Mouse (Mus musculus): ENCODE results near the gene Adad1. TPM values are rescaled to one million over a fixed set of nuclear protein-coding genes. Genes with fewer than 3 reads are reported as not detected.

The Adad1 gene
- total RNA-seq (2021) = not detected

DNA sequence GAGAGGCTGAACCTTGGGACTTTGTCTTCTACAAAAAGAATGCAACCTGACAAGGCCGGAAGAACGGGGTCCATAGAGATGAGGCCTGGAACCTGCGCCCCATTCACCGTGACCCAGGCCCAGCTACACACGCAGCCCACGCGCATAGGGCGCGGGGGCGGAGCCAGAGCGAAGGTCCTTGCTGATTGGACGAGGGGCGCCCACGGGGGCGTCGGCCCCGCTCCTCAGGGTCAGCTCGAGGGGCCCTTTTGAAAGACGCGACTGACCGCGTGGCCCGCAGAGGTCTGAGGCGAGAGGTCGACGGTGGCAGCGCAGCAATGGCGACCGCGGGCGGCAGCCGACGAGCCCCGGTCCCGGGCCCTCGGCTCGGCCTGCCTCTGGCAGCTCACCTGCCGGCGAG is at the start of gene Adad1:
TSS of gene Adad1 (plus strand) at position 122 of the 400 bp plus-strand sequence.
- intact Hi-C loops (cut with DNase I) = no loop called here
- no peak for DNase-seq

- intact Hi-C loops (cut with DNase I) = no loop called here
- DNase-seq = no peak
Measured at GRCm38 (mm10) chr3:37037979-37038378, 25.3 kb upstream of the Adad1 start.

- intact Hi-C loops (cut with DNase I) = no loop called here
- DNase-seq = no peak
Measured at GRCm38 (mm10) chr3:37039811-37040210, 23.5 kb upstream of the Adad1 start.

DNA sequence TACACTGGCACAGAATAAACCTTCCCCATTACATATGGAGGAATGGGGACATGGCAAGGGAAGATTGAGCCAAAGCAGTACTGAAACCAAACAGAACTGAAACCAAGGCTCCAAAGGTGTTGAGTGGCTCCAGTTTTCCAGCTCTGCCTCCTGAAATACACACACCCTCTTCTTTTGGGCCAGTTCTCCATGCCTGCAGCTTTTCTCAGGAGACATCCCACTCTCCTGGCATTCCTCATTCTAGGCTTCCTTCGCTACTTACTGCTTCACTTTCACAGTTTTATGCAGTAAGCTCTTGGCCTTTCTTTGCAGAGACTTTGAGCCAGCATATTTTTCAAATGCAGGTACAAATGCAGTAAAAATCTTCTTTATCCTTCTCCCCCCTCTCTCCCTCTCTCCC is 11.8 kb upstream of the Adad1 start:
- intact Hi-C loops (cut with DNase I) = no loop called here
- DNase-seq = no peak

GRCm38 (mm10) chr3:37073211-37073610 is 9.9 kb downstream of the Adad1 start:
- intact Hi-C loops (cut with DNase I) = loop anchor here (1.0 kb wide), 1 partner anchor 131 kb away; no protein-coding TSS in a partner anchor
- peak; percentile 56 to 62 for DNase-seq

- intact Hi-C loops (cut with DNase I) = no loop called here
Measured at GRCm38 (mm10) chr3:37084860-37085259, 21.5 kb downstream of the Adad1 start.

DNA sequence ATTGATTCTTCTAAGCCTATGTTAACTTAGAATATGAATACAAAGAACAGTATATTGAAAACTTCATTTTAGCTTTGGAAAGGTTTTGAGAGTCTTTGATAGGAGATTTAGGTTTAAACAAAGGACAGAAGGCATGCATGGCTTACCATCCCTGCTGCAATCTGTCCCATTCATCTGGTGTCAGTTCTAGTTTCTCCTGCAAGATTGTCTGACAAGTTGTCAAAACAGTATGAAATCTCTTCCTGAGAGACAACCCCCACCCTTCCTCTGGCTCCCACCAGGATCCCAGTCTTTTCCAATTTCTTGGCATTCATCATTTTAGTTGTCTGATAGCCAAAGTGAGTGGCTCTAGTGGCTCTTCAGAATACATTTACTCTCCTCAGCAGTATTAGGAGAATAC is 27.4 kb downstream of the Adad1 start:
- intact Hi-C loops (cut with DNase I) = no loop called here

More at GRCm38 (mm10) chr3:37084860-37085259, 21.5 kb downstream of the Adad1 start:
- no peak for DNase-seq

GRCm38 (mm10) chr3:37125655-37126054 is 62.3 kb downstream of the Adad1 start, which contains the start of gene Il2:
Gene Il2 (minus strand): TSS chr3:37125959.
- DNase-seq = no peak
- intact Hi-C loops (cut with DNase I) = no loop called here

More for the DNA sequence above, 27.4 kb downstream of the Adad1 start:
- no peak for DNase-seq

DNA sequence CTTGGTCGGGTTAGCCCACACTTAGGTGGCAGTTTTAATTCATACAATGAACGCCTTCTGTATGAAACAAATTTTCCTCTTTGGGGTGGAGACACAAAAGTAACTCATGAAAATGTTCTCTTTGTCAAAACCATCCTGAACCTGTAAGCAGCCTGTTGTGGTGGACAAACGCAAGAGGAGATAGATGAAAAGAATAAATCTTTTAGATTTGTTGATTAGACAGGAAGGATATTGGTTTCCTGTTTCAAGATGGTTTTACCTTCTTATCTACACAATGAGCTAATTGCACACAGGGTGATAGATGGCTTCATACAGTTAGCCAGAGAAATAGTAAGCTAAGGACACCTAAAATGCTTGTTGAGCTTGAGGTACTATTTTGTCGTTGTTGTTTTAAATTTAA is 62.8 kb downstream of the Adad1 start:
- intact Hi-C loops (cut with DNase I) = no loop called here
- no peak for DNase-seq

DNA sequence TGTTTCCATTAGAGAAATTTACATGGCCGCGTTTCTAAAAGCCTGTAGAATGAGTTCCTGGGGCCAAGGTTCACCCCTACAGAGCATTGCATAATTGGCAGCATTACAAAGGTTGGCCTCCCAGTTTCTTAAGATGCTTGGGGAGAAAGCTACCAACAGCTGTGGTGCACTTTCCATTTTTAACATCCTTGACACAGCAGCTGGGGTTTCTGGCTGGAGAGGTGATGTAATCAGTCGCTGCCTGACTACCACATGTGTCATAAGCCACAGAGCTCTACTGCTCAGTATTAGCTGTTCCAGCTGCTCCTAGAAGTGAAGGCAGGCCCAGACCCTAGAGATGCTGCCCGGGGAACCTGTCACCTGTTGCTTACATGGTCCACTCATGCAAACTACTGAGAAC is 64.9 kb downstream of the Adad1 start:
- peak; percentile 31 to 51 for DNase-seq
- intact Hi-C loops (cut with DNase I) = no loop called here

- intact Hi-C loops (cut with DNase I) = no loop called here
- DNase-seq = peak; percentile 30 to 54
Measured at GRCm38 (mm10) chr3:37129063-37129462, 65.7 kb downstream of the Adad1 start.

DNA sequence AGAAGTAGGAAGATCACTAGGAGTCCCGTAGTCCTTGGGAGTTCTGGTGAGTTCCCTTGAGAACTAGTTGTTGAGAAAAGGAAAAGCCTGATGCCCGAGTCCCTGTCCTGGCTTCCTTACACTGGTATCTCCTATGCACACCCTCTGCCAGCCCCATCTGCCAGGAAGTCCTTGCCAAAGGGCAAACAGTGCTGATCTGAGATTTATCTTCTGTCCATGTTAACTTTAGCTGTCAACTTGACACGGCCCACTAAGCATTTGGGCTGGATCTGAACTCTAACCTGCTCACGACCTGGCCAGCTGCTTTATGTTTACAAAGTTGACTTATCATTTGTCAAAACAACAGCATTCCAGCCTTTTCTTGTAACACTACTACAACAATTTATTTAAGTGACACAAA is 73.9 kb downstream of the Adad1 start:
- DNase-seq = no peak
- intact Hi-C loops (cut with DNase I) = no loop called here

DNA sequence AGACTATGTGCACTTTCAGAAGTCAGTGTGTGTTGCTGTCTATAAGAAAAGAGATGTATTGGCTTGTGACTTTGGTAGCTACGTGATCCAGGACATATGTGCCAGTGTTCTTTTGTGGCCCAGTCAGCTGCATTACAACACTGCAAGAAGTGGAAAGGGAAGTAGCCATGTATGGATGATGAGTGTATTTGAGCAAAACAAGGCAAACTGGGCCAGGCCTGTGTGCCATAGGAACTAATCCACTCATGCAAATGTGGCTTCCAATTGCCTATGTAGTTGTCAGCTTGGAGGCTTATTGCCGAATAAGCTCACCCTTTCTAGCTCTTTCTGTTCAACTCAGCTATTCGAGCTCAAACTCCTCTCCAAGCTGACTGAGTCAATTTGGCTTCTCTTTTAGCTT is 75.9 kb downstream of the Adad1 start:
- intact Hi-C loops (cut with DNase I) = no loop called here
- no peak for DNase-seq

- intact Hi-C loops (cut with DNase I) = no loop called here
- DNase-seq = no peak
Measured at GRCm38 (mm10) chr3:37140168-37140906, 77.0 kb downstream of the Adad1 start.

DNA sequence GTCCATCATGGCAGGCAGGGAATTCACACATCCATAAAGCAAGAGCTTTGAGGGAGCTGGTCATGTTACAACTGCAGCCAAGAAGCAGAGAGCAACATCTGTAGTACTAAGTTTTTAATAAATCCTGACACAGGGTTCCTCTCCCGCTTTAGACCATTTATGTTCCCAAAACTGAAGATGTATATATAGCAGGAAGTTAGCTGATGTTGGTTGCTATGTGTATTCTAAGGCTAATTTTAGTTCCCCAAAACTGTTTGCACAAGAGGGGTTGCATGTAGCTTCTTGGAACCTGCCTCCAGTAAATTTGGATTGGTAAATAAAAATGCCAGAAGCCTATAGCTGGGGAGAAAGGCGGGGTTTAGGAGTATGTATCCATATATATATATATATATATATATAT is 78.5 kb downstream of the Adad1 start:
- intact Hi-C loops (cut with DNase I) = no loop called here
- DNase-seq = no peak

GRCm38 (mm10) chr3:37144979-37145378 is 81.7 kb downstream of the Adad1 start:
- no peak for DNase-seq
- intact Hi-C loops (cut with DNase I) = no loop called here

DNA sequence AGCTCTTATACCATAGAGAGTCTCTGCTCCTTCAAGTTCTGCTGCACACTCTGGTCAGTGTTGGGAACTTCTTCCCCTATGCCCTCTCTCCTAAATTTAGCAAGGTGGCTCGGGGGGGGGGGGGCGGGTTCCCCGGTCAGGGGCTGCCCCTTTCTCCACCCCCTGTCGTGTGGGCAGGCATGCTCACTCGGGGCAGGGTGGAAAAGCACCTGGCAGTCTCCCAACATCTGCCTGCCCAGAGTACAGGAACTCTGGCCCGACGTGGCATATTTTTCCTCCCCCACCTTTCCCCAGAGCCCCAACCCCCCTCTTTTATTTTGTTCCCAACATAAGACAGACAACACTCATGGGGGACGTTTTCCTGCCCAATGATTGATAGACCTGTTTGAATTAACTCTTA is 83.1 kb downstream of the Adad1 start:
- intact Hi-C loops (cut with DNase I) = no loop called here
- DNase-seq = no peak

GRCm38 (mm10) chr3:37146810-37147209 is 83.5 kb downstream of the Adad1 start:
- intact Hi-C loops (cut with DNase I) = no loop called here
- DNase-seq = no peak

- no peak for DNase-seq
- intact Hi-C loops (cut with DNase I) = no loop called here
Measured at GRCm38 (mm10) chr3:37152274-37152673, 88.9 kb downstream of the Adad1 start.

- DNase-seq = no peak
- intact Hi-C loops (cut with DNase I) = no loop called here
Measured at GRCm38 (mm10) chr3:37153004-37153403, 89.7 kb downstream of the Adad1 start.

- intact Hi-C loops (cut with DNase I) = no loop called here
- DNase-seq = no peak
Measured at GRCm38 (mm10) chr3:37154396-37154795, 91.1 kb downstream of the Adad1 start.

DNA sequence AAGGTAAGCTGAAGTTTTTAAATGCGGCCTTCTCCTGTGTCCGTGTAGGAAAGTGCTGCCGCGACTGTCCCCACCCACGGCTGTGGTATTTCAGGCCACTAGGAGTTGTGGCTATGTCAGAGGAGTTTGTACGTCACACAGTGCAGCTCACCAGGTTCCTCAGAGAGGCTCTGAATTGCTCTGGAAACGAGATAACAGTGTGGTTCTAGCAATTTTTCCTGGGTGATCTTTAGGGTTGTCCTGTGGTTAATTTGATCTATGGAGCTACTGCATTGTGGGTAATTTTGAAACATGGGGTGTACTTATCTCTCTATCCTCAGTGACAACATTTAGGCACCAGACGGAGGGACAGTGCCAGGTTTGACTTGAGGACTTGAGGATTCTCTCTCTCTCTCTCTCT is 93.8 kb downstream of the Adad1 start:
- intact Hi-C loops (cut with DNase I) = no loop called here
- DNase-seq = no peak

DNA sequence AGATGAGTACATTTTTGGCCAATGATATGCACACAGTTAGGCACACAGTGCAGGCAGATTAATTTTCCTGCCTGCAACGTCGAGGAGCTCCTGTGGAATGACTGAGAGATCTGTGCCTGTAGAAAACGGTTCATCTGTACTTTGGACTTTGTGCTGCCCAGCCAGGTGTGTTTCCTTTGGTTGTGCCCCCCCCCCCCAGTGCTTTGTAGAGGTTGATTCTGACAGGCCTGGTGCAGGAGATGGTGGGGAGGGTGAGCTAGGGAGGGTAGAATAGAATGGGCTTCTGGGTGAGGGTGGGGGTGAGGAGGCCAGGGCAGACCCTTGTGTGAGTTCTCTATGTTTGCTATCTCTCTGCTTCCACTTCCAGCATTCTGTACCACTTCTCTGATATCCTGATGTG is 94.9 kb downstream of the Adad1 start:
- intact Hi-C loops (cut with DNase I) = no loop called here
- no peak for DNase-seq
